Mouse (Mus musculus) cortical plate, adult 2 months (tissue): ENCODE results near the gene Rpl34.

Source experiments
- CTCF ChIP-seq: fragments of 200-500 bp; IDR thresholded peaks from 2 replicates; pipeline ENCODE4 v1.5.1; 2011; ENCODE audit warnings: mild to moderate bottlenecking, control low read depth, low read length; ENCODE audit not compliant: insufficient read depth; ENCODE audit errors: extremely low read depth
- POLR2A ChIP-seq: fragments of 200-500 bp; IDR thresholded peaks from 2 replicates; pipeline ENCODE4 v1.6.1; 2011; ENCODE audit warnings: mild to moderate bottlenecking, low read length, control low read depth; ENCODE audit not compliant: insufficient read depth; ENCODE audit errors: extremely low read depth

DNA sequence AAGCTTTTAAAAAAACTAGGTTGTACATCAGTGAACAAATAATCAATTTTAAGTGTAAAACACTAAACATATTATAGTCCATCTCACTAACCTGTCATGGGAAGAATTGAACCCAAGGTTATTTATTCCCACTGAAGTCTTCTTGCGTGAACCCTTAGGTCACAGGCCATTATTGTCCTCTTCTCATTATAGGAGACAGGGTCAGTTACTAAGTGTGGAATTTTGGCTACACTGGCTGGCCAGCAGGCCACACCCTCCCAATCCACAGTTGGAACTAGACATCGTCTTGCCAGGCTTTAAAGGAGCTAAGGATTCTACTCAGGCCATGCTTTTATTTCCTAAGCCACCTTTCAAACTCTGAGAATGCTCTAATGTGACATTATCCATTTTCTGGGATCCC is 4.5 kb downstream of the Rpl34 start:
- TF ChIP-seq CTCF, result no peak
- no peak for TF ChIP-seq POLR2A
